Mouse (Mus musculus): ENCODE measurements around the gene Dock3.

DNA sequence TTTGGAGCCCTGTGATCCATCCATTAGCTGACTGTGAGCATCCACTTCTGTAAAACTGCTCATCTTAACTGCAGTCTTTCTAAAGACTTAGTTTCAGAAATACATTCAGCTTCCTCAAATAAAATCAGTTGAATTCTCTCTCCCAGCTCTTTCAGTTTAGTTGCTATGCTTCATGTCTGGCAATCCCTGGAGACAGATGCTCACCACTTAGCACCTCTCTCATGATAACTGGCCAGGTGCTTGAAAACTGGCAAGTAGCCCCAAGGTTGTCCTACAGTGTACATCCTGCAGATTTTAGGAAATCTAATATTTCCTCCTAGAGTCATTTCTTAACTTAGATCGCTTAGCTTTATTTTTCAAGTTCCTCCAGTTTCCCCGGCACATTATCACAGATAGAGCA is 193.8 kb downstream of the Dock3 start:
- TF ChIP-seq REST (IDR thresholded peaks at IDR 0.05; ENCODE audit: insufficient read depth, insufficient read length) (no peak), TCF3 (IDR thresholded peaks at IDR 0.05; ENCODE audit: insufficient read length, low read depth) (no peak), POLR2A (IDR thresholded peaks at IDR 0.05; ENCODE audit: insufficient read length, low read depth) (no peak), TCF12 (IDR thresholded peaks at IDR 0.05; ENCODE audit: insufficient read depth, poor library complexity, severe bottlenecking) (no peak), MAX (IDR thresholded peaks at IDR 0.05; ENCODE audit: low read depth) (no peak), E2F4 (IDR thresholded peaks at IDR 0.05; ENCODE audit: insufficient read depth) (no peak), CEBPB (IDR thresholded peaks at IDR 0.05; ENCODE audit: insufficient read depth, poor library complexity, severe bottlenecking) (no peak), POLR2AphosphoS2 (IDR thresholded peaks at IDR 0.05; ENCODE audit: insufficient read length, low read depth) (no peak), USF1 (IDR thresholded peaks at IDR 0.05; ENCODE audit: low read depth) (no peak), MYOG (IDR thresholded peaks at IDR 0.05; ENCODE audit: control insufficient read depth in 1 of 3, insufficient read depth in 1 of 3, insufficient read length in 2 of 3, low read depth in 2 of 3) (no peak), MYOD1 (IDR thresholded peaks at IDR 0.05; ENCODE audit: control insufficient read depth in 1 of 3, insufficient read length in 2 of 3, low read depth in 2 of 3) (no peak)
